Mouse (Mus musculus) kidney, adult 2 months (tissue): ENCODE data around the gene Osbpl2.

Source experiments
- CTCF ChIP-seq: fragments of 200-500 bp; conservative IDR thresholded peaks from 2 replicates; pipeline ENCODE4 v1.5.1; 2011; ENCODE audit warnings: low read depth, mild to moderate bottlenecking, control low read depth, low read length, moderate library complexity, mixed read lengths; ENCODE audit not compliant: insufficient read depth, insufficient read length
- POLR2A ChIP-seq: fragments of 200-500 bp; IDR thresholded peaks from one replicate; pipeline ENCODE4 v1.6.1; 2011; ENCODE audit warnings: low read depth, low read length, control low read depth

DNA sequence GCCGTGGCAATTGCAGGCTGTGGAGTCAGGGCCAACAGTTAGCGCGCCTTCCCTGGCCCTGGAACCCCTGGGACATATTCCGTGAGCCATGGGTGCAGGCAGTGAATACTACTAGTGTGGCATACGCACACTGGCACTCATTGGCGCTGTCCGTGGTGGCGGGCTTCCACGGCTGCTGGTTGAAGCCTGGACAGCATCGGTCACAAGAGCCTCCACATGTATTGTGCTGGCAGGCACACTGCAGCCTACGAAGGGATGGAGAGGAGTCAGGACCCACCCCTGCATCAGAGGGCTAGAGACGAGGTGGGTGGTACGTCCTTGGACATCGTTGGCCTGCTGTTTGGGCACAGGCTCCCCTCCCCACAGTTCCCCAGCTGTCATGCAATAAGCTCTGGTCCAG is 83.2 kb downstream of the Osbpl2 start:
- TF ChIP-seq CTCF (no peak), POLR2A (no peak)
